Mouse (Mus musculus): ENCODE results near the gene Acads.

DNA sequence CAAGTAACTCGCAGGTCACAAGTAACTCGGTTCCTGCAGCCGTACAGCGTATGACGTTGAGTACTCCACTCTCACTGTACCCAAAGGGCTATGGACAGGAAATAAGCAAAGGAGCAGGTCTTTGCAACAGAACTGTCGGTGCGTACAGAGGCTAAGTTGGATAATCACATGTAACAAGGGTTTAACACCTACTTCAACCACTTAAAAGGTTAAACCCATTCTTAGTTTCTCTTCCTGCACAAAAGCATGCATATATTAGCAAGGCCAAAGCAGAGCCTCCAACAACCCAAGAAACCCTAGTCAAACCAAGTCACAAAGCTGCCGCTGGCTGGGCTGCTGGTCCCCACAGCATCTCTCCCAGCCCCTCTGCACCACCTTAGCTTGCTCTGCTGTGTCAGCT lies 13.3 kb upstream of the Acads start:
- TF ChIP-seq TAL1 (IDR thresholded peaks at IDR 0.05; ENCODE audit: low read length) (no peak), GATA1 (IDR thresholded peaks at IDR 0.05; ENCODE audit: low read length) (no peak)

Data from erythroblast, embryonic 14.5 days (primary cell).